Mouse (Mus musculus): ENCODE measurements around the gene Greb1.

The Greb1 gene

DNA sequence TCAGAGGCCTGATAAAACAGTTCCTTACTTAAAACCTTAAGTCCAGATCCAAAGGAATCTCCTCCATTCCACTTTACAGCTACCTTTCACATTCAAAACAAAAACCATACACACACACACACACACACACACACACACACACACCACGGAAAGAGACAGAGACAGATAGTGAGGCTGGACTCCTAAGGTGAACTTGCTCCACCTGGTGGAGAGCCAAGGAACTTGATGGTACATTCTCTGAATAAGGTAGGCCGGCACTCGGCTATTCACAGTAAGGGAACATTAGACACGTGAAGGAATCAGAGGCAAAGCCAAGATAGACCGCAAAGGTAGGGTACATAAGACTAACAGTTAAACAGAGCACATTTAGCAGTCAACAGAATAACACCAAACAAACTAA, 4.8 kb upstream of the Greb1 start:
- DNase-seq (ENCODE audit: low spot score): peak; percentile 61

- DNase-seq (ENCODE audit: low spot score): no peak
These were observed 3.3 kb upstream of the Greb1 start for GRCm38 (mm10) chr12:16803956-16804430.

GRCm38 (mm10) chr12:16803237-16803955, 2.7 kb upstream of the Greb1 start:
- no peak for DNase-seq (ENCODE audit: low spot score)

GRCm38 (mm10) chr12:16800959-16801315, 251 bp upstream of the Greb1 start:
- DNase-seq (ENCODE audit: low spot score): no peak

GRCm38 (mm10) chr12:16799928-16800258, 793 bp downstream of the Greb1 start:
- DNase-seq (ENCODE audit: low spot score): no peak

- DNase-seq (ENCODE audit: low spot score): no peak
These were observed 1.8 kb downstream of the Greb1 start for GRCm38 (mm10) chr12:16798894-16799293.

DNA sequence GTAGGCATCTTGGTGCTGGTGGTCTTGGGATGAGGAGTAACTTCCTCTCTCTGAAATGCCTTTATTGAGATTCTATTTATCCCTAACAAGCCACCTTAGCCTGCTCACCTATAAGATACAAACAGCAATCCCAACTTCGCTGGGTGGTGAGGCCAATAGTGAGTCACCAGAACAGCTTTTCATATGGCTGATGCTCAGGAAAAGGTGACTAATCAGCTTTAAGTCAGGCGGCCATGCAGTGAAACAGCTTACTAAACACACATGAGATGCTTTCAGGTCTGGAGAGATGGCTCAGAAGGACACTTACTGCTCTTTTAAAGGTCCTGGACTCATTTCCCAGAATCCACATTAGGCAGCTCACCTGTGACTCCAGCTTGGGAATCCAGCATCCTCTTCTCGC, 4.9 kb downstream of the Greb1 start:
- no peak for DNase-seq (ENCODE audit: low spot score)

GRCm38 (mm10) chr12:16793371-16793770, 7.3 kb downstream of the Greb1 start:
- DNase-seq (ENCODE audit: low spot score): no peak

GRCm38 (mm10) chr12:16790456-16790855, 10.2 kb downstream of the Greb1 start:
- DNase-seq (ENCODE audit: low spot score): peak; percentile 64

GRCm38 (mm10) chr12:16789756-16790155, 10.9 kb downstream of the Greb1 start:
- DNase-seq (ENCODE audit: low spot score): no peak

DNA sequence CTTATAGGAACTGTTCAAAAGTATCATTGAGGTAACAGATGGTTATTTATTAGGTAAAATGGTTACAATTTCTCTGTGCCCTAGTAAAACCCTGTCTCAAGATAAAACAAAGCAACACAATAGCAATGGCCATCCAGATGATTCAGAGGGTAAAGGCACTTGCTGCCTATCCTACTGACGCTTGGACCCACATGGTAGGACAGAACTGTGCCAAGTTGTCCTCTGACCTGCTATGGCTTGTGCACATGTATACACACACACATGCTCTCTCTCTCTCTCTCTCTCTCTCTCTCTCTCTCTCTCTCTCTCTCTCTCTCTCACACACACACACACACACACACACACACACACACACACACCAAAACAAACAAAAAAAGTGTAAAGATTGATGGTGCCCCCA, 11.5 kb downstream of the Greb1 start:
- DNase-seq (ENCODE audit: low spot score): no peak

GRCm38 (mm10) chr12:16788600-16788999, 12.1 kb downstream of the Greb1 start:
- DNase-seq (ENCODE audit: low spot score): no peak

GRCm38 (mm10) chr12:16781034-16781746, 19.5 kb downstream of the Greb1 start:
- DNase-seq (ENCODE audit: low spot score): no peak

DNA sequence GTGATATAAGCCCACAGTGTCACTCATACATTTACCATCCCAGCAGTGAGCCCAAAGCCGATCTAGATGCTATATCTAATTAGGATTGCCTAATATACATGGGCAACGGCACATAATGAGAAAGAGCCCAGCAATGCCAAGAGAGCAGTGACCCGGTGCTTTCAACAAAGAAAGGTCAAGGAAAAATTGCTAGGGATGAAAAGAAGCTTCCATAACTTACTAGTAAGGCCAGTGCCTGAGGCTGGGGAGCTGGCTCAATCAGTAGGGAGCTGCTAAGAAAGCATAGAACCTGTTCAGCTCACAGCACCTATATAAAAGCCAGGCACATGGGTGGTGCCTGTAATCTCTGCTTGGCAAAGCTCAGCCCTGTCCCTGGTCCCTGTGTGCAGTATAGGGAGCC, 20.4 kb downstream of the Greb1 start:
- DNase-seq (ENCODE audit: low spot score): no peak

DNA sequence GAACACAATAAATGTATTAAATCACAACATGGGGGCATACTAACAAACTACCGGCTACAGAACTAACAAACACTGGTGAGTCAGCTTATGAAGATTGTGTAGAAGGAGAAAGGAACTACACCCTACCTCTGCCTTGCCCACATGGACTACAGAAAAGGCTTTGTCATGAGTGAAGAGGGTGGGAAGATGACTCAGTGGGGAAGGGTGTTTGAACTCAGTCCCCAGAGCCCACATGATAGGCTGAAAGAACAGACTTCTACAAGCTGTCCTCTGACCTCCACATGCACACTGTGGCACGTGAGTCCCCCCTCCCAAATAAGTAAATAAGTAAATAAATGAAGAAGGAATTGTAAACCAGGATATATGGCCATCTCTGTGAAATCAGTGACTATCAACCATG, 21.5 kb downstream of the Greb1 start:
- DNase-seq (ENCODE audit: low spot score): no peak

GRCm38 (mm10) chr12:16778523-16778922, 22.2 kb downstream of the Greb1 start:
- DNase-seq (ENCODE audit: low spot score): no peak

GRCm38 (mm10) chr12:16775351-16775750, 25.3 kb downstream of the Greb1 start:
- DNase-seq (ENCODE audit: low spot score): no peak

GRCm38 (mm10) chr12:16774605-16775004, 26.1 kb downstream of the Greb1 start:
- DNase-seq (ENCODE audit: low spot score): no peak

- DNase-seq (ENCODE audit: low spot score): no peak
These were observed 31.0 kb downstream of the Greb1 start for GRCm38 (mm10) chr12:16769601-16770165.

GRCm38 (mm10) chr12:16768711-16769110, 32.0 kb downstream of the Greb1 start:
- no peak for DNase-seq (ENCODE audit: low spot score)

DNA sequence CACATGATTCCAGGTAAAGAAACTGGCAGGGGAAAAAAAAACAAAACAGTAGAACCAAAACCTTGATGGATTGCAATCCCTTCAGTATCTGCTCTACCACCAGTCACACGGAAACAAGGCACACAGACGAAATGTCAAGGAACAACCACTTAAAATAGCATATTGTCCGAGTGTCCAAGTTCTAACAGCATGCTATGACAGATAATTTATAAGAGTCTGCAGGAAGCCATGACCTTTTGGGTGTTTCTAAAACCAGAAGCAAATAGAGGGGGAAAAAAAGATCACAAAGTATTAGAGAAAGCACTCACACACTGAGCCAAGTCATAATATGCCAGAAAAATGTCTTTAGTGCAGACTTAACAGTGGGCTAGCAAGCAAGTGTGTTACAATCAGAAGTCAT, 32.4 kb downstream of the Greb1 start:
- no peak for DNase-seq (ENCODE audit: low spot score)

- peak; percentile 87 for DNase-seq (ENCODE audit: low spot score)
These were observed 35.8 kb downstream of the Greb1 start for GRCm38 (mm10) chr12:16764776-16765445.
